In genomic region chr2:71493161-71493683, GRCm38 (mm10) we compare ENCODE assay signal across 23 mouse cellular contexts. TPM values are rescaled to one million over a fixed set of nuclear protein-coding genes. Genes with fewer than 3 reads are reported as not detected.
DNase-seq lines count a peak whose midpoint lies in the region; ATAC-seq lines count a peak whose summit lies in the region.
"Had no signal": no experiment of that assay in that cellular context is flagged by ENCODE, and none has a peak within 500 bp of the region (broad histone marks: within the 10 kb centered on the region; RNA-seq: fewer than 3 reads in every experiment).

No protein-coding gene starts in this region.

- peak; percentile 12 to 15 for DNase-seq in right cerebral cortex, adult 2 months (ENCODE audit: low spot score in 2 of 2)
- DNase-seq in right cerebral cortex, postnatal 14 days = no peak
- DNase-seq in retina, embryonic 14.5 days (ENCODE audit: low spot score) = peak; percentile 56
- no peak for DNase-seq in MN1 (ENCODE audit: low spot score)
- DNase-seq in heart, postnatal 25 days (ENCODE audit: low spot score) = no peak
- DNase-seq: adrenal gland, postnatal 10 days; cerebellum, adult 18-20 months; cerebellum, adult 9-11 months; cerebellum, postnatal 36 days; gastrocnemius, postnatal 36 days; heart, adult 11 months; heart, postnatal 4 days had no signal

- WGBS in hindbrain, embryonic 15.5 days = 58% methylated on average over 12 of the region's 12 CpGs
- 59% methylated on average over 12 of the region's 12 CpGs for WGBS in hindbrain, embryonic 12.5 days

- no peak overlapping the region for H3K9ac ChIP-seq in hindbrain, embryonic 15.5 days
- no peak overlapping the region for H3K9ac ChIP-seq in hindbrain, embryonic 12.5 days
- H3K9ac ChIP-seq: embryonic facial prominence, embryonic 15.5 days; heart, embryonic 13.5 days; hindbrain, embryonic 13.5 days had no signal

- ATAC-seq in hindbrain, embryonic 15.5 days (ENCODE audit: low FRiP score, low read depth) = 0 out of 2 replicates have a peak, but pooled peaks have one; percentile 15
- no peak for ATAC-seq in hindbrain, embryonic 12.5 days (ENCODE audit: low FRiP score)
- ATAC-seq: forebrain, embryonic 14.5 days had no signal

- H3K36me3 ChIP-seq in hindbrain, embryonic 15.5 days = no peaks in the 10 kb centered on the region
- no peaks in the 10 kb centered on the region for H3K36me3 ChIP-seq in hindbrain, embryonic 12.5 days
- H3K36me3 ChIP-seq: embryonic facial prominence, embryonic 15.5 days; forebrain, embryonic 10.5 days; heart, embryonic 13.5 days; hindbrain, embryonic 13.5 days had no signal

- H3K4me3 ChIP-seq in hindbrain, embryonic 15.5 days = no peak overlapping the region
- no peak overlapping the region for H3K4me3 ChIP-seq in hindbrain, embryonic 12.5 days
- H3K4me3 ChIP-seq: embryonic facial prominence, embryonic 15.5 days; erythroblast, embryonic 14.5 days; forebrain, embryonic 10.5 days; heart, embryonic 13.5 days; hindbrain, embryonic 13.5 days had no signal

- intact Hi-C loops in heart, postnatal 25 days (cut with DNase I) = no loop called here

- no peak overlapping the region for H3K4me2 ChIP-seq in hindbrain, embryonic 15.5 days
- H3K4me2 ChIP-seq in hindbrain, embryonic 12.5 days (replicated peaks) = no peak overlapping the region
- H3K4me2 ChIP-seq: embryonic facial prominence, embryonic 15.5 days; heart, embryonic 13.5 days; hindbrain, embryonic 13.5 days had no signal

- no peaks in the 10 kb centered on the region for H3K27me3 ChIP-seq in hindbrain, embryonic 15.5 days
- no peaks in the 10 kb centered on the region for H3K27me3 ChIP-seq in hindbrain, embryonic 12.5 days
- H3K27me3 ChIP-seq: CH12.LX; embryonic facial prominence, embryonic 15.5 days; heart, embryonic 13.5 days; hindbrain, embryonic 13.5 days had no signal

- H3K4me1 ChIP-seq in hindbrain, embryonic 15.5 days (replicated peaks) = peaks cover 9% of the 10 kb centered on the region
- H3K4me1 ChIP-seq in hindbrain, embryonic 12.5 days = peaks cover 12% of the 10 kb centered on the region
- H3K4me1 ChIP-seq: embryonic facial prominence, embryonic 15.5 days; heart, embryonic 13.5 days had no signal

- no peak overlapping the region for H3K27ac ChIP-seq in hindbrain, embryonic 15.5 days (replicated peaks)
- no peak overlapping the region for H3K27ac ChIP-seq in hindbrain, embryonic 12.5 days
- H3K27ac ChIP-seq: embryonic facial prominence, embryonic 15.5 days; forebrain, embryonic 10.5 days; heart, embryonic 13.5 days; hindbrain, embryonic 13.5 days had no signal

- H3K9me3 ChIP-seq in hindbrain, embryonic 15.5 days = no peaks in the 10 kb centered on the region
- no peaks in the 10 kb centered on the region for H3K9me3 ChIP-seq in hindbrain, embryonic 12.5 days (replicated peaks)
- H3K9me3 ChIP-seq: embryonic facial prominence, embryonic 15.5 days; forebrain, embryonic 10.5 days; heart, embryonic 13.5 days; hindbrain, embryonic 13.5 days had no signal

RNA-seq across cellular contexts. Expression of gene Dlx1, which starts 34.7 kb away (rescaled TPM):
- polyA plus RNA-seq in hindbrain, embryonic 15.5 days (2015; fragmentation: Nextera tagmentation; extraction: Ambion mirVana) = 0.38 and 6.9 TPM in 2 replicates
- 8.3 and 10.1 TPM in 2 replicates for polyA plus RNA-seq in hindbrain, embryonic 12.5 days (2016; fragmentation: Nextera tagmentation; extraction: Ambion mirVana)
- total RNA-seq in heart, postnatal 25 days (2021) = under 1 TPM; 0.14 to 0.99 TPM
- total RNA-seq: gastrocnemius, postnatal 36 days had no signal
- polyA plus RNA-seq: heart, postnatal 0 days had no signal

RNA-seq across cellular contexts. Expression of gene Metap1d, which starts 40.1 kb away (rescaled TPM):
- polyA plus RNA-seq in hindbrain, embryonic 15.5 days (2015; fragmentation: Nextera tagmentation; extraction: Ambion mirVana) = 29.0 and 31.3 TPM in 2 replicates
- 34.3 and 35.1 TPM in 2 replicates for polyA plus RNA-seq in hindbrain, embryonic 12.5 days (2016; fragmentation: Nextera tagmentation; extraction: Ambion mirVana)
- 10 to 100 TPM; 45.8 to 47.9 TPM for total RNA-seq in heart, postnatal 25 days (2021)

RNA-seq across cellular contexts. Expression of gene Dlx2, which starts 53.3 kb away (rescaled TPM):
- polyA plus RNA-seq in hindbrain, embryonic 15.5 days (2015; fragmentation: Nextera tagmentation; extraction: Ambion mirVana) = 0.26 and 2.2 TPM in 2 replicates
- polyA plus RNA-seq in hindbrain, embryonic 12.5 days (2016; fragmentation: Nextera tagmentation; extraction: Ambion mirVana) = 4.7 and 5.3 TPM in 2 replicates
- not detected for total RNA-seq in heart, postnatal 25 days (2021)
- total RNA-seq: CH12.LX; gastrocnemius, adult 8-10 months; gastrocnemius, postnatal 36 days had no signal
- polyA plus RNA-seq: heart, postnatal 0 days had no signal

Comparison
In these comparisons a context has a peak if more than half of its experiments do, and no peak if none do; other contexts are left out.
1. DNase-seq: peak in right cerebral cortex, adult 2 months (2 of 2) and retina, embryonic 14.5 days (single experiment); none in right cerebral cortex, postnatal 14 days (single experiment), MN1 (single experiment) and heart, postnatal 25 days (single experiment).